Mouse (Mus musculus) thymus, adult 2 months (tissue): ENCODE results near the gene Ppp1r9a.

ENCODE experiments used
- CTCF ChIP-seq: fragments of 200-500 bp; IDR thresholded peaks from 2 replicates; pipeline ENCODE4 v1.5.1; 2012; ENCODE audit warnings: mild to moderate bottlenecking, control low read depth, low read length, moderate library complexity, borderline replicate concordance; ENCODE audit not compliant: control insufficient read depth, poor library complexity, insufficient read depth; ENCODE audit errors: extremely low read depth
- POLR2A ChIP-seq: fragments of 200-500 bp; IDR thresholded peaks from 2 replicates; pipeline ENCODE4 v1.6.1; 2012; ENCODE audit warnings: mild to moderate bottlenecking, low read length, control low read depth, moderate library complexity; ENCODE audit not compliant: control insufficient read depth, poor library complexity, insufficient read depth; ENCODE audit errors: extremely low read depth

GRCm38 (mm10) chr6:5037225-5037624 lies 134.5 kb downstream of the Ppp1r9a start:
- TF ChIP-seq POLR2A, result no peak
- TF ChIP-seq CTCF, result no peak
